Mouse (Mus musculus): ENCODE results near the gene Olfr1013. TPM values are rescaled to one million over a fixed set of nuclear protein-coding genes. Genes with fewer than 3 reads are reported as not detected.

Olfr1013 gene
- total RNA-seq (2021): not detected

DNA sequence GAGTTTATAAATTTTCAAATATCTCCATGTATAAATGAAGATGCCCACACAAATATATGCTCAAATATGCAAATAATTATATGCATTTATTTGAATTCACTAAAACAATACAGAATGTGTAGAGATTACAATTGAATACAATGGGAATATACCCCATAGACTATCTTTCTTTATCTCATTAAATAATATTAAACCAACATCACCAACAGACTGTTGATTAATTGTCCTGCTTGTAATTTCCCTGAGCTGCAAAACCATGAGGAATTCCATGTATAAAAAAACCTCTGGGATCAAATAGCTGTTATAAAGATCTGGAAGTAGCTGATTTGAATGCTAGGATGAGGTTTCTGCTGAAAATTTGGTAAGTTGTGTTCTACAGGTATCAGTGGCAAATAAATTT is at the start of gene Olfr1013:
Gene Olfr1013 (plus strand): TSS at position 301 of the 400 bp plus-strand sequence.
- intact Hi-C loops (cut with DNase I): no loop called here
- no peak for DNase-seq

DNA sequence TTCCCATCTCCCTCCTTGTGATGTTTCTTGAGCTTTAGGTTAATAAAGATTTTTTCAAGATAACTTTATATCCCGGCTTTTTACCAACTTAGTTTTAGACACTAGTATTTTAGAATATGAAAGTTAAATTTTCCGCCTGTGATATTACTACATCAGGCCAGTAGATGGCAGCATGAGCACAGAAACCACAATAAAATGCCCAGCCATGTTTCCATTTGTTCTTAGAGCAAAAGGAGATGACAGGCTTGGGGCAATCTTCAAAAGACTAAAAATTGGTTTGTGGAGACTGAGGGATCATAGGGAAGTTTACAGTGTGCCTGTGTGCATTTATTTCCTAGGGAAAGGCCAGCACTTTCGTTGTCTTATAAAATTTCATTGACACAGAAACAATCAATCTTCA is 41.1 kb upstream of the Olfr1013 start:
- peak; percentile 9 to 37 for DNase-seq
- intact Hi-C loops (cut with DNase I): loop anchor here (1.0 to 10.0 kb wide), 2 partner anchors 601 to 739 kb away; no protein-coding TSS in a partner anchor

GRCm38 (mm10) chr2:85753822-85754221 is 13.1 kb upstream of the Olfr1013 start:
- no peak for DNase-seq
- intact Hi-C loops (cut with DNase I): no loop called here

- DNase-seq: no peak
- intact Hi-C loops (cut with DNase I): no loop called here
Measured at GRCm38 (mm10) chr2:85762666-85763065, 4.2 kb upstream of the Olfr1013 start, which contains the start of gene Olfr1012. TSS of gene Olfr1012 (minus strand) at chr2:85762766.

- intact Hi-C loops (cut with DNase I): no loop called here
Measured at GRCm38 (mm10) chr2:85772413-85772812, 5.5 kb downstream of the Olfr1013 start, which contains the start of gene Olfr1014. TSS of gene Olfr1014 (plus strand) at chr2:85772713.

DNA sequence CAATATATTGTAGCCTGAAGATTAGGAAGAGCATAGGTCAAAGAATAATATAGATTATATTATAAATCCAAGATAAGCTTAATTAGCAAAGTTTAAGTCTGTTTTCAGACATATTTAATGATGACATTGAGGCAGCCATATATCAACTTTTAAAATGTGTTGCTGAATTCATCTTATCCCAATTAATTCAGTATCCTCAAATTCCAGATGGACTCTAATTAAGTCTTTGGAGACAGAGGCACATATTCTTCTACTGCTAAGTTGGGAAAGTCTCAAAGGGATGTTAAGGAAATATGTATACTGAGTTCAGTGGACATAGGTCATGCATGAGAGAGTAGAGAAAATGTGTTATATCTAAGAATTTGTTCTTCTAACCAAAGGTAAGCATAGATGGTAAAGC is 14.8 kb downstream of the Olfr1013 start, which contains the start of gene Olfr1015:
Gene Olfr1015 (plus strand): TSS at position 301 of the 400 bp plus-strand sequence.
- intact Hi-C loops (cut with DNase I): no loop called here
- no peak for DNase-seq

More at GRCm38 (mm10) chr2:85772413-85772812, 5.5 kb downstream of the Olfr1013 start, which contains the start of gene Olfr1014:
- DNase-seq: no peak

DNA sequence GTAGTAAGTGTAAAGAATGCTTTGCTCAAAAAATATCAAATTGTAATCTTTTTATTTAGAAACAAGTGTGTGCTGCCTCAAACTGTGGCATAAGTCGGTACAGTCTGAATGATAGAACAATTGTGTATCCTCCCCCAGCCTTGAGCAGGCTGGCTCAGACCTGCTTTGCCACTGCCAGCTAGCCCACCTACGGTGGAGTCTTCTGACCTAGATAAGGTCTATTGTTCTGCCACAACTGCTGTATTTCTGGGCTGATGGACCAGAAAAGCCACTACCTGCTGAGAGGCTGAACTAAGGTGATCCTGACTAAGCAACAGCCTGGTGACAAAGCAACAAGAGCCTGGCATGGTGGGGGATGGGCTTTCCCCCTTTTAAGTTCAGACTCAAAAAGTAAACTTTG is 25.4 kb downstream of the Olfr1013 start:
- intact Hi-C loops (cut with DNase I): no loop called here

DNA sequence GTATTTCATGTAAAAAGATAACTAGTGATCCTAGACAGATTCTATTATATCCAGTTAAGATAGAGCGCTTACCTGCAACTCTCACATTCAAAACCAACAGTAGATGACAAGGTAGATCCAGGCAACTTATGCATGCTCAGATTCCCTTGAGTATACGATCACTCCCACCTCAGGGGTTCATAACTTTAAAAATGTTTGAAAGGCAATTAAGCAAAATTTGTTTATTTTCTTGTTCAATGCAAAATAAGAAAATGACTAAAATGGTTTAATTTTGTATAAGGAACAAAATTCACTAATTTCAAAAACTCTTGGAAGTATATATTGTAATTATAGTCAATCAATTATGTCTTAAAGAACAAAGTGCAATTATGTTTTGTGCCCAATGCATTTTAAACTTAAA is 35.5 kb downstream of the Olfr1013 start, which contains the start of gene Olfr1016:
Gene Olfr1016 (minus strand): TSS at position 101 of the 400 bp plus-strand sequence.
- intact Hi-C loops (cut with DNase I): no loop called here
- no peak for DNase-seq

More for the DNA sequence above, 25.4 kb downstream of the Olfr1013 start:
- DNase-seq: no peak

DNA sequence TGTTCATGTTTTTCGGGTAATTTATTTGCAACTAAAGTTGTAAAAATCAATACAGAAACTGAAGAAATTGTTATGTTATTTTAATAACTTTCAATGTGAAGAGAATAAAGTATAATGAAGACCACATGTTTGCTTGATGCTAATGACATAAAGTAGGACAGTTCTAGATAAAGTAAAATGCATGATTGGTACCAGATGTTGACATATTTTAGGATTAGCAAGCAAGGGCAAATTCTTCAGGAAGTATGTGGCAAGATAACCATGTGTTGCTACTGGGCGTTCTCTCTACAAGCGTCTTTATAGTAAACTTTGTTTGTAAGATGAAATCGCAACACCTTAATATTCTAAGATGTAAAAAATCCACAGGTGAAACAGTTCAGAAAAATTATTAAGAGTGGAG is 37.6 kb downstream of the Olfr1013 start:
- no peak for DNase-seq

GRCm38 (mm10) chr2:85818179-85818578 is 51.3 kb downstream of the Olfr1013 start, which contains the start of gene Olfr1018:
TSS of gene Olfr1018 (plus strand) at chr2:85818479.
- intact Hi-C loops (cut with DNase I): no loop called here
- no peak for DNase-seq

More for the DNA sequence above, 37.6 kb downstream of the Olfr1013 start:
- intact Hi-C loops (cut with DNase I): no loop called here

Other genes starting within 250 kb of the Olfr1013 start
- gene 4833423E24Rik, start 248.1 kb upstream of the Olfr1013 start, total RNA-seq (2021): not detected
- not detected for gene Olfr996, start 187.9 kb upstream of the Olfr1013 start, total RNA-seq (2021)
- not detected for gene Olfr998, start 178.2 kb upstream of the Olfr1013 start, total RNA-seq (2021)
- not detected for gene Olfr1000, start 155.2 kb upstream of the Olfr1013 start, total RNA-seq (2021)
- gene Olfr1002, start 116.4 kb upstream of the Olfr1013 start, total RNA-seq (2021): not detected
- gene Olfr154, start 102.6 kb upstream of the Olfr1013 start, total RNA-seq (2021): not detected
- not detected for gene Olfr1006, start 88.3 kb upstream of the Olfr1013 start, total RNA-seq (2021)
- gene Olfr1008, start 77.7 kb upstream of the Olfr1013 start, total RNA-seq (2021): not detected
- gene Olfr1009, start 51.7 kb upstream of the Olfr1013 start, total RNA-seq (2021): not detected
- not detected for gene Olfr1012, start 4.3 kb upstream of the Olfr1013 start, total RNA-seq (2021)
- not detected for gene Olfr1014, start 5.6 kb downstream of the Olfr1013 start, total RNA-seq (2021)
- not detected for gene Olfr1015, start 14.9 kb downstream of the Olfr1013 start, total RNA-seq (2021)
- gene Olfr1016, start 35.4 kb downstream of the Olfr1013 start, total RNA-seq (2021): not detected
- gene Olfr1018, start 51.4 kb downstream of the Olfr1013 start, total RNA-seq (2021): not detected
- not detected for gene Olfr1019, start 78.4 kb downstream of the Olfr1013 start, total RNA-seq (2021)
- gene Olfr1020, start 79.9 kb downstream of the Olfr1013 start, total RNA-seq (2021): not detected
- not detected for gene Olfr1022, start 101.5 kb downstream of the Olfr1013 start, total RNA-seq (2021)
- not detected for gene Olfr1023, start 118.5 kb downstream of the Olfr1013 start, total RNA-seq (2021)
- not detected for gene Olfr1024, start 138.0 kb downstream of the Olfr1013 start, total RNA-seq (2021)
- not detected for gene Olfr1025-ps1, start 148.1 kb downstream of the Olfr1013 start, total RNA-seq (2021)
- gene Olfr1026, start 154.5 kb downstream of the Olfr1013 start, total RNA-seq (2021): not detected
- not detected for gene Olfr1028, start 183.3 kb downstream of the Olfr1013 start, total RNA-seq (2021)
- not detected for gene Olfr1029, start 206.8 kb downstream of the Olfr1013 start, total RNA-seq (2021)
- not detected for gene Olfr1030, start 212.2 kb downstream of the Olfr1013 start, total RNA-seq (2021)
- not detected for gene Olfr1031, start 223.2 kb downstream of the Olfr1013 start, total RNA-seq (2021)
- gene Olfr1032, start 238.4 kb downstream of the Olfr1013 start, total RNA-seq (2021): not detected

Data from heart, postnatal 10 days (tissue).